Mouse (Mus musculus): ENCODE measurements around the gene Sgtb. TPM values are rescaled to one million over a fixed set of nuclear protein-coding genes. Genes with fewer than 3 reads are reported as not detected.

Gene Sgtb
- polyA plus RNA-seq, 1 experiment from 2014 or later: 8.0 TPM

GRCm38 (mm10) chr13:104074230-104074629 is 35.3 kb upstream of the Sgtb start:
- Histone ChIP-seq H3K27ac (replicated peaks; ENCODE audit: low read depth, low read length) (no peak overlapping the region), H3K9ac (ENCODE audit: low read depth, low read length) (no peak overlapping the region), H3K36me3 (ENCODE audit: control insufficient read depth, insufficient read depth, low read length) (no peaks in the 10 kb centered on the region), H3K27me3 (replicated peaks; ENCODE audit: control insufficient read depth, insufficient read depth, low read length) (no peaks in the 10 kb centered on the region), H3K4me2 (ENCODE audit: low read depth, low read length) (no peak overlapping the region), H3K9me3 (ENCODE audit: control insufficient read depth, low read length) (no peaks in the 10 kb centered on the region), H3K4me3 (ENCODE audit: low read depth, low read length) (no peak overlapping the region), H3K4me1 (ENCODE audit: control insufficient read depth, insufficient read depth, low read length) (no peaks in the 10 kb centered on the region)
- ATAC-seq (ENCODE audit: low read depth): no peak
- WGBS: 92% methylated on average over 8 of the region's 8 CpGs
- DNase-seq (ENCODE audit: low spot score): no peak

GRCm38 (mm10) chr13:104074731-104075130 is 34.8 kb upstream of the Sgtb start:
- H3K9ac ChIP-seq (ENCODE audit: low read depth, low read length): no peak overlapping the region
- no peaks in the 10 kb centered on the region for H3K27me3 ChIP-seq (replicated peaks; ENCODE audit: control insufficient read depth, insufficient read depth, low read length)
- no peaks in the 10 kb centered on the region for H3K36me3 ChIP-seq (ENCODE audit: control insufficient read depth, insufficient read depth, low read length)
- no peak overlapping the region for H3K27ac ChIP-seq (replicated peaks; ENCODE audit: low read depth, low read length)
- H3K9me3 ChIP-seq (ENCODE audit: control insufficient read depth, low read length): no peaks in the 10 kb centered on the region
- H3K4me1 ChIP-seq (ENCODE audit: control insufficient read depth, insufficient read depth, low read length): no peaks in the 10 kb centered on the region
- H3K4me2 ChIP-seq (ENCODE audit: low read depth, low read length): no peak overlapping the region
- no peak for ATAC-seq (ENCODE audit: low read depth)
- no peak overlapping the region for H3K4me3 ChIP-seq (ENCODE audit: low read depth, low read length)
- WGBS: 81% methylated on average over 10 of the region's 10 CpGs
- peak; percentile 50 for DNase-seq (ENCODE audit: low spot score)

GRCm38 (mm10) chr13:104076993-104077392 is 32.5 kb upstream of the Sgtb start:
- Histone ChIP-seq H3K4me2 (ENCODE audit: low read depth, low read length) (no peak overlapping the region), H3K27ac (replicated peaks; ENCODE audit: low read depth, low read length) (no peak overlapping the region), H3K36me3 (ENCODE audit: control insufficient read depth, insufficient read depth, low read length) (no peaks in the 10 kb centered on the region), H3K4me3 (ENCODE audit: low read depth, low read length) (no peak overlapping the region), H3K4me1 (ENCODE audit: control insufficient read depth, insufficient read depth, low read length) (no peaks in the 10 kb centered on the region), H3K27me3 (replicated peaks; ENCODE audit: control insufficient read depth, insufficient read depth, low read length) (no peaks in the 10 kb centered on the region), H3K9me3 (ENCODE audit: control insufficient read depth, low read length) (no peaks in the 10 kb centered on the region), H3K9ac (ENCODE audit: low read depth, low read length) (no peak overlapping the region)
- 71% methylated on average over 6 of the region's 6 CpGs for WGBS
- peak; percentile 58 for DNase-seq (ENCODE audit: low spot score)
- ATAC-seq (ENCODE audit: low read depth): peak; percentile 68; the same call in 1 of the 2 replicates

- ATAC-seq (ENCODE audit: low read depth) (no peak), DNase-seq (ENCODE audit: low spot score) (no peak)
- Histone ChIP-seq H3K27ac (replicated peaks; ENCODE audit: low read depth, low read length) (no peak overlapping the region), H3K9me3 (ENCODE audit: control insufficient read depth, low read length) (no peaks in the 10 kb centered on the region), H3K36me3 (ENCODE audit: control insufficient read depth, insufficient read depth, low read length) (no peaks in the 10 kb centered on the region), H3K4me2 (ENCODE audit: low read depth, low read length) (no peak overlapping the region), H3K9ac (ENCODE audit: low read depth, low read length) (no peak overlapping the region), H3K4me1 (ENCODE audit: control insufficient read depth, insufficient read depth, low read length) (no peaks in the 10 kb centered on the region), H3K27me3 (replicated peaks; ENCODE audit: control insufficient read depth, insufficient read depth, low read length) (no peaks in the 10 kb centered on the region), H3K4me3 (ENCODE audit: low read depth, low read length) (no peak overlapping the region)
- WGBS: 86% methylated on average over 6 of the region's 7 CpGs
These were observed 27.0 kb upstream of the Sgtb start for GRCm38 (mm10) chr13:104082504-104082903.

- H3K4me2 ChIP-seq (ENCODE audit: low read depth, low read length): no peak overlapping the region
- no peak overlapping the region for H3K27ac ChIP-seq (replicated peaks; ENCODE audit: low read depth, low read length)
- no peaks in the 10 kb centered on the region for H3K36me3 ChIP-seq (ENCODE audit: control insufficient read depth, insufficient read depth, low read length)
- no peak overlapping the region for H3K9ac ChIP-seq (ENCODE audit: low read depth, low read length)
- DNase-seq (ENCODE audit: low spot score) (no peak), ATAC-seq (ENCODE audit: low read depth) (no peak)
- H3K4me1 ChIP-seq (ENCODE audit: control insufficient read depth, insufficient read depth, low read length): no peaks in the 10 kb centered on the region
- 49% methylated on average over 2 of the region's 2 CpGs for WGBS
- H3K9me3 ChIP-seq (ENCODE audit: control insufficient read depth, low read length): no peaks in the 10 kb centered on the region
- H3K27me3 ChIP-seq (replicated peaks; ENCODE audit: control insufficient read depth, insufficient read depth, low read length): no peaks in the 10 kb centered on the region
- H3K4me3 ChIP-seq (ENCODE audit: low read depth, low read length): no peak overlapping the region
These were observed 24.9 kb upstream of the Sgtb start for GRCm38 (mm10) chr13:104084600-104084999.

- Histone ChIP-seq H3K4me2 (ENCODE audit: low read depth, low read length) (no peak overlapping the region), H3K36me3 (ENCODE audit: control insufficient read depth, insufficient read depth, low read length) (no peaks in the 10 kb centered on the region), H3K4me1 (ENCODE audit: control insufficient read depth, insufficient read depth, low read length) (no peaks in the 10 kb centered on the region), H3K27ac (replicated peaks; ENCODE audit: low read depth, low read length) (no peak overlapping the region), H3K9me3 (ENCODE audit: control insufficient read depth, low read length) (no peaks in the 10 kb centered on the region), H3K27me3 (replicated peaks; ENCODE audit: control insufficient read depth, insufficient read depth, low read length) (no peaks in the 10 kb centered on the region), H3K9ac (ENCODE audit: low read depth, low read length) (no peak overlapping the region), H3K4me3 (ENCODE audit: low read depth, low read length) (no peak overlapping the region)
- DNase-seq (ENCODE audit: low spot score): peak; percentile 56
- WGBS: 14% methylated on average over 1 of the region's 1 CpGs
- peak; percentile 82 for ATAC-seq (ENCODE audit: low read depth)
These were observed 20.2 kb upstream of the Sgtb start for GRCm38 (mm10) chr13:104089387-104089786.

- Histone ChIP-seq H3K36me3 (ENCODE audit: control insufficient read depth, insufficient read depth, low read length) (no peaks in the 10 kb centered on the region), H3K4me1 (ENCODE audit: control insufficient read depth, insufficient read depth, low read length) (peaks cover 4% of the 10 kb centered on the region; the same call in 1 of the 2 replicates), H3K4me2 (ENCODE audit: low read depth, low read length) (no peak overlapping the region), H3K9ac (ENCODE audit: low read depth, low read length) (no peak overlapping the region), H3K27ac (replicated peaks; ENCODE audit: low read depth, low read length) (no peak overlapping the region), H3K4me3 (ENCODE audit: low read depth, low read length) (no peak overlapping the region), H3K9me3 (ENCODE audit: control insufficient read depth, low read length) (no peaks in the 10 kb centered on the region), H3K27me3 (replicated peaks; ENCODE audit: control insufficient read depth, insufficient read depth, low read length) (no peaks in the 10 kb centered on the region)
- ATAC-seq (ENCODE audit: low read depth) (no peak), DNase-seq (ENCODE audit: low spot score) (no peak)
- 11% methylated on average over 1 of the region's 1 CpGs for WGBS
These were observed 17.8 kb upstream of the Sgtb start for GRCm38 (mm10) chr13:104091734-104092133.

GRCm38 (mm10) chr13:104094531-104095385 is 14.8 kb upstream of the Sgtb start:
- Histone ChIP-seq H3K4me3 (ENCODE audit: low read depth, low read length) (no peak overlapping the region), H3K9me3 (ENCODE audit: control insufficient read depth, low read length) (no peaks in the 10 kb centered on the region), H3K4me1 (ENCODE audit: control insufficient read depth, insufficient read depth, low read length) (peaks cover 4% of the 10 kb centered on the region; the same call in 1 of the 2 replicates), H3K36me3 (ENCODE audit: control insufficient read depth, insufficient read depth, low read length) (no peaks in the 10 kb centered on the region), H3K9ac (ENCODE audit: low read depth, low read length) (no peak overlapping the region), H3K27ac (replicated peaks; ENCODE audit: low read depth, low read length) (no peak overlapping the region), H3K27me3 (replicated peaks; ENCODE audit: control insufficient read depth, insufficient read depth, low read length) (no peaks in the 10 kb centered on the region), H3K4me2 (ENCODE audit: low read depth, low read length) (no peak overlapping the region)
- DNase-seq (ENCODE audit: low spot score) (peak; percentile 10), ATAC-seq (ENCODE audit: low read depth) (no peak)
- WGBS: 77% methylated on average over 10 of the region's 11 CpGs

- H3K9me3 ChIP-seq (ENCODE audit: control insufficient read depth, low read length): no peaks in the 10 kb centered on the region
- DNase-seq (ENCODE audit: low spot score) (no peak), ATAC-seq (ENCODE audit: low read depth) (no peak)
- H3K4me3 ChIP-seq (ENCODE audit: low read depth, low read length): no peak overlapping the region
- peaks cover 4% of the 10 kb centered on the region; the same call in 1 of the 2 replicates for H3K4me1 ChIP-seq (ENCODE audit: control insufficient read depth, insufficient read depth, low read length)
- H3K4me2 ChIP-seq (ENCODE audit: low read depth, low read length): no peak overlapping the region
- no peaks in the 10 kb centered on the region for H3K36me3 ChIP-seq (ENCODE audit: control insufficient read depth, insufficient read depth, low read length)
- H3K27me3 ChIP-seq (replicated peaks; ENCODE audit: control insufficient read depth, insufficient read depth, low read length): no peaks in the 10 kb centered on the region
- H3K27ac ChIP-seq (replicated peaks; ENCODE audit: low read depth, low read length): no peak overlapping the region
- 52% methylated on average over 7 of the region's 7 CpGs for WGBS
- H3K9ac ChIP-seq (ENCODE audit: low read depth, low read length): no peak overlapping the region
These were observed 13.6 kb upstream of the Sgtb start for GRCm38 (mm10) chr13:104095955-104096354.
